In the genomic region with DNA sequence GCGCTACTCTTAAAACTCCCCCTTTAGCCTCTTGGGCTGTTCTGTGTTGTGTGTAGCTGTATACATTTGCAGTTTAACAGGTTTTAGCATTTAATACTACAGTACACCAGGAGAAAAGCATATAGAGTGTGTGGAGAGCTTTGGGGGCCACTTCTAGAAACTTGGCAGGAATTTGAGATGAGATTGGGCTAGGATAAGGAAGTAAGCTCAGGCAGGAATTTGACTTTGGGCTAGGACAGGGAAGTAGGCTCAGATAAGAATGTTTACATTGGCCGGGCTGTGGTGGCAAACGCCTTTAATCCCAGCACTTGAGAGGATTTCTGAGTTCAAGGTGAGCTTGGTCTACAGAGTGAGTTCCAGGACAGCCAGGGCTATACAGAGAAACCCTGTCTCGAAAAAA, we compare ENCODE assay signal across 20 mouse cellular contexts. TPM values are rescaled to one million over a fixed set of nuclear protein-coding genes. Genes with fewer than 3 reads are reported as not detected.
"Had no signal": no experiment of that assay in that cellular context is flagged by ENCODE, and none has a peak within 500 bp of the region (broad histone marks: within the 10 kb centered on the region; RNA-seq: fewer than 3 reads in every experiment).

No protein-coding gene starts in this region.

- DNase-seq: liver, embryonic 13.5 days; liver, postnatal 0 days; lung, postnatal 14 days; right cerebral cortex, postnatal 14 days; thymus, postnatal 14 days; thymus, postnatal 36 days had no signal

- ATAC-seq: liver, postnatal 0 days; lung, postnatal 0 days; midbrain, embryonic 13.5 days; midbrain, embryonic 15.5 days had no signal

- H3K27me3 ChIP-seq: liver, embryonic 13.5 days; liver, embryonic 15.5 days; megakaryocyte, embryonic 14.5 days; midbrain, embryonic 13.5 days; midbrain, embryonic 15.5 days; neural tube, embryonic 12.5 days; stomach, embryonic 15.5 days had no signal

- H3K27ac ChIP-seq: liver, embryonic 13.5 days; liver, embryonic 15.5 days; macrophage; midbrain, embryonic 13.5 days; midbrain, embryonic 15.5 days; neural tube, embryonic 12.5 days; stomach, embryonic 15.5 days; stomach, postnatal 0 days had no signal

- H3K36me3 ChIP-seq: midbrain, embryonic 15.5 days had no signal

- H3K4me3 ChIP-seq: liver, embryonic 13.5 days; liver, embryonic 15.5 days; megakaryocyte, embryonic 14.5 days; midbrain, embryonic 13.5 days; midbrain, embryonic 15.5 days; neural tube, embryonic 12.5 days; stomach, embryonic 15.5 days had no signal

- H3K4me1 ChIP-seq: liver, embryonic 15.5 days; megakaryocyte, embryonic 14.5 days; midbrain, embryonic 13.5 days; midbrain, embryonic 15.5 days; neural tube, embryonic 12.5 days; stomach, embryonic 15.5 days had no signal

- H3K9me3 ChIP-seq: liver, embryonic 13.5 days; liver, embryonic 15.5 days; megakaryocyte, embryonic 14.5 days; midbrain, embryonic 13.5 days; midbrain, embryonic 15.5 days; neural tube, embryonic 12.5 days; stomach, embryonic 15.5 days had no signal

- H3K4me2 ChIP-seq: liver, embryonic 11.5 days; liver, embryonic 13.5 days; liver, embryonic 15.5 days; midbrain, embryonic 11.5 days; midbrain, embryonic 13.5 days; midbrain, embryonic 15.5 days; neural tube, embryonic 12.5 days; stomach, embryonic 15.5 days had no signal

- H3K9ac ChIP-seq: liver, embryonic 13.5 days; liver, embryonic 15.5 days; liver, postnatal 0 days; midbrain, embryonic 13.5 days; midbrain, embryonic 15.5 days; neural tube, embryonic 12.5 days; stomach, embryonic 15.5 days had no signal

RNA-seq across cellular contexts. Expression of gene Ccdc81, which starts 46.0 kb away (rescaled TPM):
- total RNA-seq: megakaryocyte progenitor cell, adult 5-6 weeks; monocyte, adult 5-6 weeks; neutrophil, adult 5-6 weeks had no signal
- polyA plus RNA-seq: liver, embryonic 11.5 days; liver, embryonic 13.5 days; liver, embryonic 15.5 days; liver, postnatal 0 days; macrophage; stomach, embryonic 15.5 days had no signal
